Mouse (Mus musculus): ENCODE data around the gene BC028528.
A peak's percentile ranks its signal among the peaks of the same experiment; 100 is the strongest.
"Not testable (repeated sequence)": the region's sequence is repeated elsewhere in the genome, so short reads cannot be mapped to it uniquely, and the experiment has no call there.

The BC028528 gene

DNA sequence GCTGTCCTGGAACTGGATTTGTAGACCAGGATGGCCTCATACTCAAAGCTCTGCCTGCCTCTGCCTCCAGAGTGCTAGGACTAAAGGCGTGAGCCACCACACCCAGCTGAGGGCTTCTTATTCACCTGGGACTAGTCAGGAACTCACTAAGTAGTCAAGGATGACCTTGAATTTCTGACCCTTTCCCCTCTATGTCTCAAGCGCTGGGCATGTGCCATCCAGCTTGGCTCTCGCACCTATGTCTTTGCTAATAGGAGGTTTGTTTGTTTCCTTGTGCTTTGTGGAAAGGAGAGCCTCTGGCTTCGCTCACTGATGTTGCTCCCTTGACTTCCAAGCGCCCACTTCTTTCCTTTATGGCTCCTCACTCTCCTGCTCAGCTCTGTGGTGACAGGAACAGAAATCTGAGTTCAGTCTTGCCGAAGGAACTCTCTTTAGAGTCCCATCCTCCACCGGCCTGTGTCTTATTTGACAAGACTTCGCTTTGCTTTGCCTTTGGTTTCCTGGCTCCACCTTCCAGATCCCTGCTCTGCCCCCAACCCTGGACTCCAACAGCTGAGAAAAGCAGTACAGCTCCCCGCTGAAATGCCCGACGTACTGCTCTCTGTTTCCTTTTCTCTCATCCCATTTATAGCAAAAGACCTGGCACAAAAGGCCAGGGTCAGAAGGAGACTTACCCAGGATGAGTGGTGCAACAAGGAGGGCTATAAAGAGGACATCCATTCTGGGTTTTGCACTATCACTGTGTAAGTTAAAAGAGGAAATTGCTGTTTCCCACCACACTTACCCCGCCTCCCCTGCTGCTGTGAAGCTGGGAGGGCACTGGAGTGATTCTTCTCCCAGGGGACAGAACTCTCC, at the start of gene BC028528:
BC028528 (minus strand) TSS at position 795 of the 855 bp plus-strand sequence.
- peak; percentile 76 for DNase-seq (ENCODE audit: low read depth, low spot score)

DNA sequence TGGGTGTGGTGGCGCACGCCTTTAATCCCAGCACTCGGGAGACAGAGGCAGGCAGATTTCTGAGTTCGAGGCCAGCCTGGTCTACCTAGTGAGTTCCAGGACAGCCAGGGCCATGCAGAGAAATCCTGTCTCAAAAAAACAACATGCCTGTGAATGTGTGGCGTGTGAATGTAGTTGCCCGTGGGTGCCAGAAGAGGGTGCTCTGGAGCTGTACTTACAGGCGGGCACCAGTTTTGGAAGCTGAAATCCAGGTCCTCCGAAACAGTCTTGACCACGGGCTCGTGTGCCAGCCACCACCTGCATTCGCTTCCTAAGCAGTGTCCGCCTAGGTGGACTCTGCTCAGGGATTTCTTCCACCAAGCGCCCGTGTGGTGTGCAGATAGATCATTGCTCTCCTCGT, 47.0 kb upstream of the BC028528 start:
- peak; percentile 51 for DNase-seq (ENCODE audit: low read depth, low spot score)

DNA sequence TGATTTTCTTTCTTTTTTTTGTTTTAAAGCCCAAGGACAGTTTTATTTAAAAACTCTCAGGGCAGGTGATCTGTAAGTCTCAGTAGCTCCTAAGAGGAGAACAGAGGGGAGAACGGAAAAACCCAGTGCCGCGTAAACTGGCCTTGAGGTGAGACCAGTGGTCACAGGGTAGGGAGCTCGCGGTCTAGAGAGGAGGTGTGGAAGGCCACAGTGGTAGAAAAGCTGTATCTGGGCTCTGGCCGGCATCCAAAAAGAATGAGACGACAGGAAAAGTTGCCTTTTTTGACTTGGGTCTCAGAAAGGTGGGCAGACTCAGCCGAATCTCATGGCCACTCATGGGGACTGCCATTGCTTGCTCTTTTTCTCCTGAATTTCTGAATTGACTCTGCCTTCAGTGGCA, 46.4 kb upstream of the BC028528 start:
- no peak for DNase-seq (ENCODE audit: low read depth, low spot score)

DNA sequence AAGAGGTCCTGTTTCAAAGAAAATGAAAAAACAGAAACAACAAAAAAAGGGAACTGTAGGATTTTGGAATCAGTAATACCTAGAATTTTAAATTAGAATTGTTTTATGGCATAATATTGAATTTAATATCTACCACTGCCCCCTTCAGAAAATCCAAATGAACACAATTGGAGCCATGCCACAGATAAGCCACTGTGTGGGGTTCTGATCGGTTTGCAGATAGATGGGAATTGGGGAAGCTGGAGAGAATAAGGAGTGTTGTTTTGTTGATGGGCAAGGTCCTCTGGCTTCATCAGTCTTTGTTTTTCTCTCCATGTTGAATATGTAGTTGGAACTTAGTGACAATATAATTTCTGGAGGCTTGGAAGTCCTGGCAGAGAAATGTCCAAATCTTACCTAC, 42.6 kb upstream of the BC028528 start:
- DNase-seq (ENCODE audit: low read depth, low spot score), result no peak

DNA sequence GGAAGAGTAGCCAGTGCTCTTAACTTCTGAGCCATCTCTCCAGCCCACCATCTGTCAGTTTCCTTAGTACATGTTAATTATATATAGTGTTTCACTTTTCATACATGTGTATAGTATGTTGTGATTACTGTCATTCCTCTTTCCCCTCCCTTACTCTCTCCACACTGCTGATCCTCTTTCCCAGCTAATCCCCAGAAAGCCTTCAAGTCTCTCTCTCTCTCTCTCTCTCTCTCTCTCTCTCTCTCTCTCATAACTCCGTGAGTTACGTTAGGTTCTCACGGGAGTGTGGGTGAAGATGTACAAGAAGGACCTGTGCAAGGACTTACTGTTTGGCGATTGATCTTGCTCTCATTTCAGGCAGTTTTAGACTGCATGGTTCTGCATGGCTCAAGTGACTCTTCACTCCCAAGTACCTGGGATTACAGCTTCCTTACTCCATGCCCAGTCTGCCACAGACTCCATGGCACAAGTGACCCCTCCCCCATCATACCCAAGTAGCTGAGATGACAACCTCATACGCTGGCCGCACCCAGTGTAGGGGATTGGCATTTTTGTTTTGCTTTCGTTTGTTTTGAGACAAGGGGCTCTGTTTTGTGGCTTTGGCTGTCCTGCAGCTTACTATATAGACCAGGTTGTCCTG, 41.4 kb upstream of the BC028528 start:
- DNase-seq (ENCODE audit: low read depth, low spot score), result no peak

DNA sequence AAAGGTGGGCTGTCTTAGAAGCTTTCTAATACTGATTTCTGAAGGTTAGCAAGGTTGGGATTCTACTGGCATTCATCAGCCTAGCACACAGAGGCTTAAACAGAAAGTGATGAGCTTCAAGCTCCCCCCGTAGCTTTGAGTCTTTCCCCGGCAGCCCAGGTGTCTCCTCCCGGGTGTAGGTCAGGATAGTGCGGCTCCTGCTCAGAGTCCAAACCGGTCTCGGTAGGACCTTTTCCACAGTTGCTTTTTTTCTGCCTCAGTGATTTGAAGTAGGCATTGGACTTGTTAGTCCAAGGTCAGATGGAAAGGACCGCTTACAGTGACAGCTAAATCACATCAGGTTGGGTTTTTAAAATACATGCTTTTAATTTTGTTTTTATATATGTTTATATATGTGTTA, 40.8 kb upstream of the BC028528 start:
- DNase-seq (ENCODE audit: low read depth, low spot score), result no peak

DNA sequence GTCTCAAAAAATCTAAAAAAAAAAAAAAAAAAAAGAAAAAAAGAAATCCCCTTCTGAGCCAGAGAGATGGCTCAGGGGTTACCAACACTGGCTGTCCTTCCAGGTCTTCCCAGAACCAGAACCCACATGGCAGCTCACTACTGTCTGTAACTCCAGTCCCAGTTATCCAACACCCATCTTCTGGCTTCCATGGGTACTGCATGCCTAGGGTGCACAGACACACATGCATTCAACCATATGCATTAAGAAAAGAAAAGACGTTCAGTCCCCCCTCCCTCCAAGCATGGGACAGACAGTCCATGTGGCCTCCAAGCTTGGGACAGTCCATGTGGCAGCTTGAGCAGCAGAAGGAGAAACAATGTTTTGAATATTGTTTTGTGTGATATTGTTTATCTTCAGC, 40.4 kb upstream of the BC028528 start:
- no peak for DNase-seq (ENCODE audit: low read depth, low spot score)

DNA sequence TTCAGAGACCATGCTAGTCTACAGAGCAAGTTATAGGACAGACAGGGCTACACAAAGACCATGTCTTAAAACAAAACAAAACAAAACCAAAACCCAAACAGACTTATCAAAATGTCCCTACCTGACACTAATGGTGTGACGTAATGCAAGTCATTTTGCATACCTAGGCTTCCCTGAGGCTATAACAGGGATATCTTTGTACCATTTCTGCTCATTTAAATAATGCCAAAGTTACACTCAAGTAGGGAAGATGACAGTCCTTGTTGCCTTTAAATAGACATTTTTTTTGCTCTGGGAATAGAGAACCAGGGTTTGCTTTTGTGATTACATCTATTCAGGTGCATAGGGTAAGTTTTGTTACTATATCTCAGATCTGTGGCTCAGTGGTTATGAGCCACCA, 39.7 kb upstream of the BC028528 start:
- peak; percentile 40 for DNase-seq (ENCODE audit: low read depth, low spot score)

DNA sequence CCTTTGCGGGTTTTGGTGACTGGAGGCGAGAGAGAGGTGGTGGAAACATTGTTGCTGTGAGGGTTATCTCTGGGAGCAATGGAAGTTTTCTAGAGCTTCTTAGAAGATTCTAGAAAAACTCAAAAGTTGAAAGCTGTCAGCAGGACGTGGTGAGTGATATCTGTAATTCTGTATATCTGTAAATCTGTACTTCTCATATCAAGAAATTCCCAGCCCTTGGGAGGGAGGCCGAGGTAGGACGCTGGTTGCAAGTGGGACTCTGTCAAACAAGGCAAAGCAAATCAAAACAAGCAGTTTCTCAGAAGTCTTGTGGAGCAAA, 38.6 kb upstream of the BC028528 start:
- peak; percentile 52 for DNase-seq (ENCODE audit: low read depth, low spot score)

DNA sequence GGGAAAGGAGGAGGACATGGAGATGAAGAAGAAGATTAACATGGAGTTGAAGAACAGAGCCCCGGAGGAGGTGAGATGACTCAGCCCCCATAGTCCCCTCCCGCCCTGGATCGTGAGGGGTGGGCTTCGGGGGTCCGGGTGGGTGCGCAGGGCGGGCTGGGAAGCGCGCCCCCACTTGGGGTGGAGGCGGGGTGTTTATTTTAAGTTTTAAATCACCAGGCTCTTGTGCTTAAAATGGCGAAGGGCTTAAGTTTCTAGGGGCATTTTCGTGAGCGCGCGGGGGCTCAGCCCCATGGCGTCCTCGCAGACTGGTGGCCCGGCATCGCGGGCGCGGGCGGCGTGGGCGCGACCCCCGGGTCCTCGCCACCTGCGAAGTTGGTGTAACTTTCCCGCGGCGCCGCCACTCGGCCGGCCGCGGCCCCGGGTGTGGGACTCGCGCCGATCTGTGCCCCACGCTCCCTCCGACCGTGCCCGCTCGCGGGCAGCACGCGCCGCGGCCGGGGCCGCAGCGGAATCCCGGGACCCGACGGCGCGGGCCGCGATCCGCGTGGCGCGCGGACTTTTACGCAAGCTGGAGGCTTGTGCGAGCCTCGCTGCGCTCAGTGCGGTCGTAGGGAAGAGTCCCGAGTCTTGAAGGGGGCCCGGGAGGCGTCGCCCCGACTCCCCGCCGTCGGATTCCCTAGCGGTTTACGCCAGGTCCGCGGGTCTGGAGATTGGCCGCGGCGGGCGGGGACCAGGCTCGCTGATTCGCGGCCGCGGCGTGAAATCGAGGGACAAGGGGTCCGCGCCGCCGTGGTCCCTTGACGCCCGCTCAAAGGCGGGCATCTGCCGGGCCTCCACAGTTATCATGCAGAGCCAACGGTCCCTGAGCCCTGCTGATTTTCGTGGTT, 38.0 kb upstream of the BC028528 start:
- DNase-seq (ENCODE audit: low read depth, low spot score), result no peak

DNA sequence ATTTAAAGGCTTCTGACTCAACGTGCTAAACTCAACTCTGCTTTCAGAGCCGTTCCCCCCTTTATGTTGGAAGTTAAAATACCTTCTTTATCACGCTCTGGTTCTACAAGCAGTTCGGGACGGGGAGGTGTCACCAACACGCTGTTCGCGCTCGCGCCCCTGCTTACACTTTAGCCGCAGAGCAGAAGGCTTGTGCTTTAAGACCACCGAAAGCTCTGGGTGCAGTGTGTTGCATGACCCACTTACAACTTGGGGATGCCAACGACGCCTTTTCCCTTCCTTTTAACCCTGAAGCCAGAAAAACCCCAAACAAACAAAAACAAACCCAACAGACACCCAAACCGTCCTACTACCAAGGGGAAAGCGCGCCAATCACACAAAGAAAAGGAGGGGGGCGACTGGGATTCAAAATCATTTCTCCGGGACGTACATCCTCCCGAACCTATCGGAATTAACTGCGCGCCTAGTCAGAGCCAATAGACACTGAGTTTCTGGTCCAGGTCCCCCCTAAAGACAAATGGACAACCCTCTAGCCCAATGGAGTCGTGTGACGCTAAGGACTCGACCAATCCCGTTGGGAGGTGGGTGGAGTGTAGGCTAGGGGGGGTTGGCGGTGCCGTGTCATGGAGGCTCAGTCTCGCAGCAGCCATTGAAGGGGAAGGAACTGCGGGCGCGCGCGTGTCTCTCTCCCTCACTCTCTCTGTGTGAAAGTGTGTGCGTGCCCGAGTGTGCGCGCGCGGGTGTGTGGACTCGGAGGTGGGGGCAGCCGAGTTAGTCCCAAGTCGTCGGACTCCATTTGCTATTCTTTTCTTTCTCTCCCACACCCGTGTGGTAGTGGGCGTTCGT, 37.1 kb upstream of the BC028528 start, which contains the start of gene Anp32e:
Anp32e (plus strand) TSS at position 589 of the 846 bp plus-strand sequence.
- peak; percentile 98 for DNase-seq (ENCODE audit: low read depth, low spot score)

DNA sequence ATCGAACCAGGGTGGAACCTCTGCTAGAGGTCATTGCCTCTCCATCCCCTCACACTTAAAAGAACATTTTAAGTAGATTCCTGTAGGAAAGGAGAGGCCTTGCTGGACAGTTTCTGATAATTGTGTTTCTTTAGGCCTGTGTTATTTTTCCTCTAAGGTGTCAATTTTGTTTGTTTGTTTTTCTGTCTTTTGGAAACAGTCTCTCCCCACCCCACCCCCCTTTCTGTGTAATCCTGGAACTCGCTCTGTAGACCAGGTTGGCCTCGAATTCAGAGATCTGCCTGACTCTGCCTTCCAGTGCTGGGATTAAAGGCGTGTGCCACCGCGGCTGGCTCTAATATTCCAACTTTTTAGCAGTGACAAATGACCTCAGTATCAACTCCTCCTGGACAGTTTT, 36.5 kb upstream of the BC028528 start:
- DNase-seq (ENCODE audit: low read depth, low spot score), result no peak

DNA sequence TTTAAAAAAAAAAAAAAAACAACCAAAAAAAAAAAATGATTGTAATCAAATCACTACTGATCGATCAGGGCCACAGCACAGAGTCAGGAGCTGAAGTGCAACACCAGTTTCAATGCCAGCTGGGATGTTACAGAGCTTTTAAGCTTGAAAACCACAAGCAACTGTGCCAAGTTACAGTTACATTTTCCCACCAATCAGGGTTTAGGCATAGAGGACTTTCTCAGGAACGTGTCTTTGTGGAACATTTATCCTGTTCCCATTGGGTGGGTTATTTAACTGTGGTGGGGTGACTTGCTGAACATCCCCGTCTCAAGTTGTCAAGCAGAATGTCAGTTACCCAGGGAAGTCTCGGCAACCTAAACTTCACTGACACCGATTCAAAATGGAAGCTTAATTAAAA, 33.3 kb upstream of the BC028528 start:
- DNase-seq (ENCODE audit: low read depth, low spot score), result no peak

DNA sequence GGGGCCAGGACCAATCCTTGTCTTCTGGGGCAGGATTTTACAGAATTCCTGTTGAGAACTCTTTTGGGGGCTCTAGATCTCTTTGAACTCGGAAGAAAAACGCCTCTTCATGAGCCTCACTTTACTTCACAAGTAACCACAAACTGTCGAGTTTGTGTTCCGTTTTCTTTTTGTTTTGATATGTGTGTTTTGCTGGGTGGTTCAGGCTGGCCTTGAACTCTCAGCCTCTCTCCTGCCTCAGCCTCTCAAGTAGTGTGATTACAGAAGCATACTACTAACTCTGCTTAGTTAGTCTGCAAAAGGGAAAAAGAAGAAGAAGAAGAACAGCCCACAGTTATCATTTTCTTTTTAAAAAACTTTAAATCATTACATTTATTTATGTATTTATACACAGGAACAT, 32.4 kb upstream of the BC028528 start:
- no peak for DNase-seq (ENCODE audit: low read depth, low spot score)

DNA sequence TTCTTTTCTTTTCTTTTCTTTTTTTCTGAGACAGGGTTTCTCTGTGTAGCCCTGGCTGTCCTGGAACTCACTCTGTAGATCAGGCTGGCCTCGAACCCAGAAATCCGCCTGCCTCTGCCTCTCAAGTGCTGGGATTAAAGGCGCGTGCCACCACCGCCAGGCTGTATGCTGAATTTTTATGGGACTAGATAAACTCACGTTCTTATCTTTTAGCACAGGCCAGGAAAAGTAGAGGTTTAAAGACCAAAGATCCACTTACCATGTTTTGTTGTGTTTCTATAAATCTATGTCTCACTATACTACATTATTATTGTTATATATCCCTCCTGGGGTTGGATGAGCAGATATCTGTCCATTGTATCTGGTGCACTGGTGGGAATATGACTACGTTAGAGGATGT, 31.6 kb upstream of the BC028528 start:
- DNase-seq (ENCODE audit: low read depth, low spot score), result not testable (repeated sequence)

DNA sequence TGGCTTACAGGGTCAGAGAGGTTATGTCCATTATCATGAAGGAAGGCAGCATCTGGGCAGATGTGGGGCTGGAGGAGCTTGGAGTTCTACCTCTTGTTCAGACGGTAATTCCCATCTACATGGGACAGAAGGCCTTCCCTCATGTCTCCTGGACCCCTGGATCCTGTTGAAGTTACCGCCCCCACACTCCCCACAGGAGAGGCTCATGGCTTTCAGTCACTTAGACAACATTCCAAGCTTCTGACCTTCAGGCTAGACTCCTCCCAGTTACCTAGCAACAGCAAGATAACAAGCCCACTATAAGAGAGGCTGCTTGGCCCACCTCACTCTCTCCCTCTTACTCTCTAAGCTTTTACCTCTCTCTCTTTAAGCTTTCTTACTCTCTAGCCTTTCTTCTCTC, 28.7 kb upstream of the BC028528 start:
- not testable (repeated sequence) for DNase-seq (ENCODE audit: low read depth, low spot score)

DNA sequence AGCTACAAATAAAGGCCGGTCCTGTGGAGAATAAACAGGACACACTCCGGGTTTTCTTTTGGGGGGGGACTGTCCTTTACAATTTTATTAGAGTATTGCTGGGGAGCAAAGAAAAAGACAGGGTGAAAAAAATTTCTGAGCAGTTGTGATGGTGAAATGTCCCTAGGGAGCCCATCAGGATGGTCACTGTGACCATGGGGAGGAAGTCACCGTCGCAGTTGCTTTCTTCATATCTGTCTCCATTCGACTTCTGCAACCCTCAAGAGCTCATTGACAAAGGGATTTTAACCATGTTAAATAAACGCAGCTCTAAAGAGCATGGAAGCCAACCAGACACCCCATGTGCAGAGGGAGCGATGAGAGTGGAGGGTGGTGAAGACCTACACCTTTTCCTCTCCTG, 25.0 kb upstream of the BC028528 start:
- no peak for DNase-seq (ENCODE audit: low read depth, low spot score)

DNA sequence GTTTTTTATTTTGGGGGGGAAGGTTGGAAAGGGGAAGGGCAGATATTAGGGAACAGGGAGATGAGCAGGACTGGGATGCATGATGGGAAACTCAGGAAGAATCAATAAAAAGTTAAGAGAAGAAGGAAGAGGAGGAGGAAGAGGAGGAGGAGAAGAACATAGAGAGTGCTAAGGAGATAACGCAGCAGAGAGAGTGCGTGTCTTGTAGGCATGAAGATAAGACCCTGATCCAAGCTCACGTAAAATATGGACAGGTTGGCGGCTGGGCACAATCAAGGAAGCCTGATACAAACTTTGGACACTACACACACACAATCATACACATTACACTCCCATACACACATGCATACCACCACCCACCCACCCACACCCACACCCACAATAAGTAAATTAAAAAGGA, 22.9 kb upstream of the BC028528 start:
- DNase-seq (ENCODE audit: low read depth, low spot score), result no peak

DNA sequence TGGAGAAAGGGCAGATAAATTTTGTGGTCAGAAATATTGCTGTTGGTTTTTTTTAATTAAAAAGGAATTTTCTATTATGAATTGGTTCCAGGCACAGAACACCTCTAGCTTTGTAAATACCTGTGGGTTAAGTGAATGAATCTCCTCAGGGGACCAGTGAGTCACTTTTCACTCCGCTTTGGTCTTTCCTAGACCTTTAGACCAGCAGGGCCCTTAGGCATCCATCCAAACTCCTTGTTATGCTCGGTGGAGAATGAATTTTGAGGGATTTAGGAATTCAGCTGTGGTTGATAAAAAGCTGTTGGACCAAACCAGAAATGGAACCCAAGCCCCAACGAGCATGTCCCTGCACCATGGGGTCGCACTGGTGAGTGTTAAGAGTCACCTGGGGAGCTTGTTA, 15.8 kb upstream of the BC028528 start:
- DNase-seq (ENCODE audit: low read depth, low spot score), result no peak

DNA sequence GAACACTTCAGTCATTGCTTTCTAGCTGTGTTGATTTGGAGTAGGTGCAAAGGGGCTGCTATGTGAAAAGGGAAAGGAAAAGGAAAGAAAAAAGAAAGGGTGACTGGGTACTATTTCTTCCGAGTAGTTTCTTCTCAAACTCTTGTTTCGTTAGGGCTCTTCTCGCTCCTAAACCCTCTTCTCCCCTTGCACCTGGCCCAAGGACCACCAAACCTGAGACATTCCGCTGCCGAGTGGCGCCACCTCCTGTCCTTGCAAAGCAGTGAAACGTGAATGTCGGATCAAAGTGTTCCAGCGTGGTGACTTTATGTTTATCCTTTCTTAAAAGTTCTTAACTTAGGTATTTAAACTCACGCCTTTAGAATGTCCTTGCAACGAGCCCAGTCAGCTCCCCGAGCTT, 15.1 kb upstream of the BC028528 start:
- DNase-seq (ENCODE audit: low read depth, low spot score), result peak; percentile 83

DNA sequence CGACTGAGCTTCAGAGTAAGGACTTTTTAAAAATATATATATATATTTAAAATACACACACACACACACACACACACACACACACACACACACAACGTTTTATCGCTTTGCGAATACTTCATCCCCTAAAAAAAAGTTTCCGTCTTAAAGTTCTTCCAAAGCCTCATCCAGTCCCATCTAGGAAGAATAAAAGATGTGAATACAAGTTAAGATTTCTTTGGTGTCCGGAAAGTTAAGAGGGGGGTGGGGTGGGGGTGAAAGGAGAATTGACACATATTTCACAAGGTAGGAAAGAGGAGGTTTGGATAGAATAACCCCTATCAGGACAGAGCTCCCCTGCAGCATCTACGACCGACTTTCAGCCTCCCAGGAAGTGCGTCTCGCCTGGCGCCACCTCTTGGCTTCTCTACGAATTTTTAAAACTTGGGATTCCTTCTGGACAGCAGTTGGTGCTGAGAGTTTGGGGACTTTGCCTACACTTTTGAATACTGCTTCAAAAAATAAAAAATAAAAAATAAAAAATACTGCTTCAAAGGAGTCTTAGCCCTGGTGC, 14.2 kb upstream of the BC028528 start:
- peak; percentile 53 for DNase-seq (ENCODE audit: low read depth, low spot score)

Data from A20 (cell line).